Mouse (Mus musculus): ENCODE data around the gene Iqschfp.

Gene Iqschfp

DNA sequence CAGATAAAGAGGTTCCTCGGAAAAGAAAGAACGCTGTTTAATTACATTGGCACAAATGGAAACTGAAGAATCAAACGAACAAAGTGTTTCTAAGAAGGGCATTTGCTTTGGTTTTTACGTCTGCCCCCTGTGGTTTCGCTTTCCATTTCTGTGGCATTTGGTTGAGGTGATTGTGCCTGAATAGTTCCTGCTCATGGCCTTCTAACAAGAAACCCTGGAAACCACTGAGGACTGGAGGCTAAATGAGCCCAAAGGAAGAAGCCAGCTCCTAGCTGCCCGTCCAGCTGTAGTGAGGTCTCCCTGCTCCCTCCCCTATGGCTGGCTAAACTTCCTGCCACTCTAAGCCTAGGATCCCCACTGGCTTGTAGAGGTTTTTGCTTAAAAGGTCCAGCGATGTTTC lies 745.9 kb downstream of the Iqschfp start:
- DNase-seq (ENCODE audit: low read depth, low spot score) = no peak

DNA sequence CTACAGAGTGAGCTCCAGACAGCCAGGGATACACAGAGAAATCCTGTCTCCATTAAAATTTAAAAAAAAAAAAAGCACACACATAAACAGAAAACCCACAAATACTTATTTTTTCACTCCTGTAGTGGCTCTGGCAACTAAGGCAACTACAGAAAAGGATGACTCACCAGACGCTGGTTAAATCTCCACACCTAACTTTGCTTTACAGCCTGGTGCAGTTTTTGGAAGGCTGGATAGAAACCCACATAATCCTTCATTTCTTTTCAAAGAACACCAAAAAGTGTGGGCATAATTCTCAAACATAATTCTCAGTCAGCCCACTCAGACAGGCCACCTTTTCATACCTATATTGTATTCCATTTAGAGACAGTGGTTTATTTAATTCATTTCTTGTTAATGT lies 746.7 kb downstream of the Iqschfp start:
- DNase-seq (ENCODE audit: low read depth, low spot score) = peak; percentile 40

DNA sequence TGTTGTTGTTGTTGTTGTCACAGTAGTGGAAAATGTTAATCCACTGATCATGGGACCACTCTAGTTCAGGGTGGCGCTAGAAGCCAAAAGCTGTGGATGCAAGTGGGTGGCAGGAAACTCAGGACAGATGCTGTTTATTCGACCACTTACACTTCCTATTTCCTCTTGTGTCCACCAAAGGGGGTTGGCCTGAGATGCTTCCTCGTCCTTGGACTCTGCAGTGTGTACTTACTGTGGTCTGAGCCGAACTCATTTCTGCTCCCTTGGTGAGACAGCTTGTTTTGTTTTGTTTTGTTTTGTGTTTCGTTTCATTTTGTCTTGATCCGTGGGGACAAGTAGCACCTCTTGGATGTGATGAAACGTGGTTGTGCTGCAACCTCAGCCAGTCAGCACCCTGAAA lies 750.9 kb downstream of the Iqschfp start:
- DNase-seq (ENCODE audit: low read depth, low spot score) = no peak

DNA sequence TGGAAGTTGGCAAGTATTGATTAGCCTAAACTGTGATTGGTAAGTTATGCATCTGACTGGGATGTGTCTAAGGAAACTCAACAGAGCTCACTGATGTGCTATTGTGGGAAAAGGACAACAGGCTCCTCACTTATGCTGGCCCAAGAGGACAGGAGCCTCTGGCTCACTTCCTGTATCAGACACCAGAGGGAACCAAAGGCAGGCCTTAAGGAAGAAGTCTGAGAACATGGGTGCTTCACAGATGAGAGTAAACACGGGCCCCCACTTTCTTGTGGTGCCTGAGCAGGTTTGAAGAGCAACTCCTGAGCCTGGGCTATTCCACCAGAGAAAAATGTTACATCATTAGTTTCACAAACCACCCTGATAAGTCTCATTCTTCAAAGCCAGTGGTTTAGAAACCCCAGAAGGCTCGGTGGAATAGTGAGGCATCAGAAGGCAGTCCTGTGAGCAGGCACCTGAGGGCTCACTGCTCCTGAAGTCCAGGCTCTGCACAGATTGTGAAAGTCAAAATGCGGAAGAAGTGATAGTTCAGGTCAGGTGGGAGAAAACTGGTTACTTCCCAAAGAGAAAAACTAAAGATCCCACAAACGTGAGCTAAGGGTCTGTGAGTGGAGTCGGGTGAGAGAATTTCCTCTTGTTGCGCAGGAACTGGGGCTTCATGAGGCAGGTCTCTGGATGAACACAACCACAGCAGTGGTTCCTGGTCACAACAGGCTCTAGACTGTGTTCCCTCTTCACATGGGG lies 754.5 kb downstream of the Iqschfp start:
- DNase-seq (ENCODE audit: low read depth, low spot score) = peak; percentile 56

DNA sequence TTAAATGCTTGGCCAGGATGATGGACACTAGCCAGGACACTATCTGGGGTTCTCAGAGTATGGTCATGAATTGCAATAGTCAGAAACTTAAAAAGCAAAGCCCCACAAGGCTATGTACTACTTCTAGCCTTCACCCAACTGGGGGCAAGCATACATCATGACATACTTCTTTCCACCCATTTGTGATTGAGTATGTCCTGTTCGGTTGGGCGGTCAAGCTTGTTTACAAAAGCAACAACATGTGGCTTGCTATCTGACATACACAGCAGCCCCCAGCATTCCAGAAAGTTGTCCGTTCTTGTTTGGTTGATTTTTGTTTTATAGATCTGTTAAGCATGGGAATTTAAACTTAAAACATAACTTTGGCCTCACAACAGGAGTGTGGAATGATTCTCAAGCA lies 755.2 kb downstream of the Iqschfp start:
- DNase-seq (ENCODE audit: low read depth, low spot score) = no peak

DNA sequence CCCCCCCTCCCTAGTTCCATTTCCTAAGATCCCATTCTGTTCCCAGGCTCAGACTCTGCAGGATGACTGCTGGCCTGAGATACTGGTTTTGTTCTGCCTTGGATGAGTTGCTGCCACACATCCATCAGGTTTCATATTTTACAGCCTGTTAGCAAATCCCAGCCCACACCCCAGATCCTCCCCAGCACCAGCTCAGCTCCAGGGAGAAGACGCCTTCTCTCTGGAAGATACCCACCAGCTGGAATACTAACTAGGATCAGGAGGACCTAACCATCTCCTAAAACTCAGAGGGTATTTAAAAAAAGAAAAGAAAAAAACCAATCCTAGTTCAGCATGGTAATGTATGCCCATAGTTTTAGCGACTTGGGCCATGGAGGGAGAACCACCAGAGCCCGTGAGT lies 758.2 kb downstream of the Iqschfp start:
- no peak for DNase-seq (ENCODE audit: low read depth, low spot score)

DNA sequence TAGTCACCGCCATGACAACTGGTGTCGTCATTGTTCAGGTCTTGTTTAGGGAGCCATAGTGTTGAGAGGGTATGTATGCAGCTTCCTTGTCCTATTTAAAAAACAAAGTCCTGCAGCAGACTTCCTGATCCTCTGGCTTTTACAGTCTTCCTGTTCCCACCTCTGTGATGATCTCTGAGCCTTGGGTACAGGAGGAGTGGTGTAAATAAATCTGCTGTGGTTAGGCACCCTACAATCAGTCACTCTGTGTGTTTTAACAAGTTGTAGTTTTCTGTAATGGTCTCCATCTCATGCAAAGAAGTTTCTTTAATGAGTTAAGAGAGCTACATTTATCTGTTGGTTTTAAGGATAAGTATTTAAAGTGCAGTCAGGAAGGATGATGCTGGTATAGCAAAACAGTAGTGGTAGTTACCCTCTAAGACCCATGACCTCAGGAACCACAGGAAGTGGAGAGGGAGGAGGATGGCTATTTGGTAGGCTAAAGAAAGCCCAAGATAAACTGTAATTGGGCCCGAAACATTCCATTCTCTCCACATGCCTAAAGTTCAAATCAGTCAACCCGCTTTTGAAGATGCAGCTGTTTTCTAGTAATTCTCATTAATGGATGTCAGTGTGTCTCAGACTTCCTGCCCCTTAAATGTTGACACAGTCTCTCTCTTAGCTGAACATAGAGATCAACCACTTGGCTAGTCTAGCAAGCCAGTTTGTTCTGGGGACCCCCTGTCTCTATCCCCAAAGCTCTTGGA lies 764.7 kb downstream of the Iqschfp start:
- no peak for DNase-seq (ENCODE audit: low read depth, low spot score)

DNA sequence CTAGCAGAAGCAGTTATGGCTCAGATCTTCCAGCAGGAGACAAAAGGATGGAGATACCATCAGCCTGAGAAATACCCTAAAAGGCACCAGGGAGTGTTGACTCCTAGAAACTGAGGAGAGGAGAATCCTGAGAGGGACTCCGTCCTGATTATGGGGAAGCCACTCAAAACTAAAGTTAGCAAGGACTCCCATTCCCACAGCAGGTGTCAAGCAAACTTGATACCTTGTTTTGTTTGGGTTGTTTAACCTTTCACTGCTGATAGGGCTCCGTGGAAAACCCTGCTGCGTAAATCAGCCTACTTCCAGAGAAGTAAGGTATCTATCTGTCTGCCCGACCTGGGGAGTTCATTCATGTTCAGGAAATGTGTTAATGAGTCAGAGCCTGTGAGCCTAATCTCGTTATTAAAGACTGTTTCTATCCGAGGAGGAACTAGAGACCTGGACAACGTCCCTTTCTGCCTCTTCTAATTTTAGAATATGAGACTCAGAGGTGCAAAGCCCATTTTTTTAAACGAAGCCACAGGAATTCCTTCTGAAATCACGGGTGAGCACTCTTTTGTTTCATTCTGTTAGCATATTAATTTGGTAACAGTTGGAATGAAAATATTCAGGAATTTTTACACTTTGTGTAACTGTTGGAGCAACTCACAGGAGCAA lies 765.7 kb downstream of the Iqschfp start:
- no peak for DNase-seq (ENCODE audit: low read depth, low spot score)

DNA sequence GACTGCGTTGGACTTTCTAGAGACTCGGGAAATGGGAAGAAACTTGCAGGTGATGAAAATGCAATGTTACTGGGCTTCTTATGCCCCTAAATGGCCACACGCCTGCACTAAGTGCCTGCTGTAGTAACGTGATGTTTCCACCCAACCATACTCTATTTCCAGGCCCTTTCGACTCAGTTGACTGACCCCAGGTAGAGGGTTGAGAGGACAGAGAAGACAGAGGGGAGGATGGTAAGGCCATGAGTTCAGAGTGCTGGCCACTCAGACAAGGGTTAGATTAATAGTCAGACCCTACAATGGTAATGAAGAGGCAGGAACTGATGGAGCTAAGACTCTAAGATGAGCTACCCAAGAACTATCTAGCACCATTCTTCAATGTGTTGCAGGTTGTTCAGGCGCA lies 768.0 kb downstream of the Iqschfp start:
- DNase-seq (ENCODE audit: low read depth, low spot score) = no peak

DNA sequence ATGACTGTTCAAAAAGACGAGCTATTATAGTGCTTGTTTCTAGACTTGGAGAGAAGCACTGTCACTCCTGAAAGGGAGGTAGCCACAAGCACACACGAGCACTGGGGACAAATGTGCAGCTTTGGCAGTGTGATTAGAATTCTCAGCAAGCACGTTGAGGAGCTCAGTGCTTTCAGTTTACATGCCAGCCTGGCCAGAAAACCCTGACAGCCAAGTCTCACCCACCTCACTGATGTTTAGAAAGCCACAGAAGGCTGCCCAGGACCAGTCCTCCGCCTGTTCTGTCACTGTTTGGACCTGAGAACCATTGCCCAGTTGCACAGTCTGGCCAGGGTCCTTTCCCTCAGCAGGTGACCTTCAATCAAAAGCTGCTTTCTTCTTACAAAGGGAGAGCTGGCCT lies 768.5 kb downstream of the Iqschfp start:
- no peak for DNase-seq (ENCODE audit: low read depth, low spot score)

DNA sequence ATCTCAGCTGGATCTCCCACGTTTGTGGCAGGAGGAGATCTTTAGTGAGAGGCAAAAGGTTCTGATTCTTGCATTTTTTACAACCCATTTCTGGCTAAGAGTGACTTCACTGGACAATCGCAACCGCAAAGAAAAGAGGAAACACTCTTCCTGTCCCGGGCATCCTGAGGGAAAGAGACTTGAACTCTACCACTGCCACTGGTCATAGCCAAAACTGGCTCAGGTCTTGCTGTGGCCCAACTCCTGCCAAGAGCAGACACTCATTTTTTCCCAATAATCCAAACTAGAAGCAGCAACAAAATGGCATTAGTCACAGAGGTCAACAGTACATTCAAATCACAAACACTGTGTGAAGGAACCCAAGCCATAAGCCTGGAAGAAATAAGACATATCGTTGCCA lies 770.4 kb downstream of the Iqschfp start:
- DNase-seq (ENCODE audit: low read depth, low spot score) = no peak

DNA sequence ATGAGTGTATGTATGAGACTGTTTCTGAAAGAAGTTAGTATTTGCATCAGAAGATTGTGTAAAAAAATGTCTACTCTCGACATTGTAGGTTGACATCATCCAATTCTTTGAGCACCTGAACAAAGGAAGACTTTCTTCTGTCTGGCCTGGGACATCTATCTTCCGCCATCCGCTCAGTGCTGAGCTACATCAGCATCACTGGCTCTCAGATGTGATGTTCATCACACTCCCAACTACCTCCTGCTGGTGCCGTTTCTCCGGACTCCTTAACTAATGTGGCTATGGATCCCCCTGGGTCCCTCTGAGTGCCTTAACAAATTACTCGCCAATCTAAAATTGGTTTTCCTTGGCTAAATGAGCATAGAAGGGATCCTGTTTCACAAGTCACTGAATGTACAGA lies 772.3 kb downstream of the Iqschfp start:
- DNase-seq (ENCODE audit: low read depth, low spot score) = no peak

DNA sequence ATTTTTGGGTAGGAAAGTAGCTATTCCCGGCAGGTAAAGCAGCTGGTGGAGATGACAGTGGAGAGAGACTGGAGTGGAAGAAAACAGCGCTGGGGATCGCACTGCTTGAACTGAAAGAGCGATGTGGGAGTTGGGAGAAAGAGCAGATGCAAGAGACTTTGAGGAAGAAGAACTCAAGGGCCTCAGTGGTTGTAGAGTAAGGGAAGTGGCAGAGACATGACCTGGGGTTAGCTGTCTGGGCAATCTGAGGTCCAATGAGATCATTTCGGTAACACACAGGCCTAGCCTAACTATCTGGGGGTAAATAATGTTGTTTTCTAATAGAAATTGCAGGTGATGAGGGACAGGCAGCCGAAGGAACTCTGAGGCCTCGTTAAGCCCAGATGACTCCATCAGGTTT lies 774.3 kb downstream of the Iqschfp start:
- DNase-seq (ENCODE audit: low read depth, low spot score) = no peak

DNA sequence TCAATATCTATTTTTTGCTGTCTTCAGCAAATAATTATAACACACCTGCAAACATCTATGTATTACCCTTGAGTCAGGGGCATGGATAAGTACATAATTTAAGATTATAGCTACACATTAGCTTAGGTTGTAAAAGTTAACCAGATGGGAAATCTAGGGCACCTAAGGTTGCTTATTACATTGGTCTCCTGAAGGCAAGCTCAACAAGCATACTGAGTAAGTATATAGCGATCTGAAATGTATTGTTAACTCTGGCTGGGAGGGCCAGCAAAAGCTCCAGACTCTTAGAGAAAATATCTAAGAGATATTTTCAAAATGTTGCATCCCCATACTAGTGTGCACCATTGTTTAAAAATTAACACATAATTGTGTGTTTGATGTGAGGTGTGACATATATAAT lies 775.8 kb downstream of the Iqschfp start:
- DNase-seq (ENCODE audit: low read depth, low spot score) = no peak

DNA sequence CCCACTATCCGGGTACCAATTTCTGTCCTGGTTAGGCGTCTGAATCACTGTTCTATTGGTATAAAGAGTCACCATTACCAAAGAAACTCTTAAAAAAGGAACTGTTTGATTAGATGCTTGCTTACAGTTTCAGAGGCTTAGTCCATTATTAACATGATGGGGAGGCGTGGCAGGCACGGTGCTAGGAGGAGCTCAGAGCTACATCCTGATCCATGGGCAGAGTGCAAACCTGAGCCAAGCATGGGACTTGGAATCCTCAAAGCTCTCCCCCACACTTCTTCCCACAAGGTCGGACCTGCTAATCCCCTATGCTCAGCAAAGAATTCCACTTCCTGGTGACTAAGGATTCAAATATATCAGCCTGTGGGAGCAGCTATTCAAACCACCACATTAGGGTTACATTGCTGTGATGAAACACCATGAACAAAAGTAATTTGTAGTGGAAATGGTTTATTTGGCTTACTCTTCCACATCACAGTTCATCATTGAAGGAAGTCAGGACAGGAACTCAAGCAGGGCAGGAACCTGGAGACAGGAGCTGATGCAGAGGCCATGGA lies 777.5 kb downstream of the Iqschfp start:
- DNase-seq (ENCODE audit: low read depth, low spot score) = peak; percentile 52

DNA sequence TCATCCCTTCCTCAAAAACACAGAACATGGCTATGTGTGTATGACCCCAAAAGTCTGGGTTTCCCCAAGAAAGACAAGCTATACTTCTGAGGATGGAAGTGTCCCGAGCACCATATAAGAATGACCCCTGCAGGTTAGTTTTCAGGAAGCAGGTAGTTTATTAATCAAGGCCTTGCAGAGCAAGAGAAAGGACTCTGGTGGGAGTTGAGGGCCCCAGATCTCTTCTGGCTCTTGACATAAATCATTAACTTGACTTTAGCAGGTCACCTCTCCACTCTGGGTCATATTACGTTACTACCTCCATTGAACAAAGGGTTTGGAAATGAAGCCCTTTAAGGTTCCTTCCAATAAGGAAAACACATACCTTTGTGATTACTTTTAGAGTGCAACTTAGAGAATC lies 782.7 kb downstream of the Iqschfp start:
- DNase-seq (ENCODE audit: low read depth, low spot score) = no peak

DNA sequence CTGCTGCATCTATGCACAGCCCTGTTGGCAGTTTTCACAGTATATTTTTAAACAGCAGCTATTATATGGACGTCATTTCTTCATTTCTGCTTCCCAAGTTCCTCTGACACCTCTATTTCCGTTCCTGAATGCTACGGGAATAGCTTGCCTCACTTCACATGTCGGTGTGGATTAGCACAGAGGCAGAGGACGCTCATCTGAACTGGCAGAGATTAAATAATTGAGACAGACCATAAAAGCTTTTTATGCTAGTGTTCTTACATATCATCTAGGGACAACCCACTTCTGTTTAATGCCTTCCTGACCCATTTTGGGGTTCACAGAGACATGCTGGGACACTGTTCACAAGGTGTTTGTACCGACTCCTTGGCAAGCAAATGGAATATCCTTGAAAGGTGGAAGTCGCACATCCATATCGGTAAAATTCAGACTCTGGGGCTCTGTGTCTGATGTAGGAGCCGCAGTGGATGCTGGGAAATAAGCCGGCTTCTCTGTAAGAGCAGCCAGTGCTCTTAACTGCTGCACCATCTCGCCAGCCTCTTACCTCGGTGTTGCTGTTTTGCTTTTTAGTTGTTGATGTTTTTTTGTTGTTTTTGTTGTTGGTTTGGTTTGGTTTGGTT lies 783.3 kb downstream of the Iqschfp start:
- DNase-seq (ENCODE audit: low read depth, low spot score) = no peak

Data from 3T3-L1 (cell line).